Mouse (Mus musculus): ENCODE data around the gene Slc39a5. TPM values are rescaled to one million over a fixed set of nuclear protein-coding genes. Genes with fewer than 3 reads are reported as not detected.

Gene Slc39a5
- total RNA-seq, 2 experiments from 2014 or later: not detected

DNA sequence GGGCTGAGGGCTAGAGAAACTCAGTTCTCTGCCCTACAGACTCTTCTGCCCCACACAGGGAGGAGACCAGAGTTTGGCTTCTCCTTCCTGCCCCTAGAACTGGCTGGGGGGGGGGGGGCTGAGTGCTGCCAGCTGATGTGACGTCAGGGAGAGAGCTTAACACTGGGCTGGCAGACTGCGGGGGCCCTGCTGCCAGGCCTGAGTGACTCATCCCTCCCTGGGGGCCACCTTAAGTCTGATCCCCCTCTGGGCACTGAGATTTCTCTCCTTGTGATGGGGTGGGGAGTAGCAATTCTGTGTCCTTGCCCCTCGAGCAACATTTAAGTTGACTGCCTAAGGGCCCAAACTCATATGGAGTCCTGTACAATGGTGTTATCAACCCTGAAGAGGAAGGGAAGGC is 22.6 kb downstream of the Slc39a5 start:
- ATAC-seq (replicated peaks; ENCODE audit: low FRiP score, low TSS enrichment, poor library complexity, severe bottlenecking): no peak

DNA sequence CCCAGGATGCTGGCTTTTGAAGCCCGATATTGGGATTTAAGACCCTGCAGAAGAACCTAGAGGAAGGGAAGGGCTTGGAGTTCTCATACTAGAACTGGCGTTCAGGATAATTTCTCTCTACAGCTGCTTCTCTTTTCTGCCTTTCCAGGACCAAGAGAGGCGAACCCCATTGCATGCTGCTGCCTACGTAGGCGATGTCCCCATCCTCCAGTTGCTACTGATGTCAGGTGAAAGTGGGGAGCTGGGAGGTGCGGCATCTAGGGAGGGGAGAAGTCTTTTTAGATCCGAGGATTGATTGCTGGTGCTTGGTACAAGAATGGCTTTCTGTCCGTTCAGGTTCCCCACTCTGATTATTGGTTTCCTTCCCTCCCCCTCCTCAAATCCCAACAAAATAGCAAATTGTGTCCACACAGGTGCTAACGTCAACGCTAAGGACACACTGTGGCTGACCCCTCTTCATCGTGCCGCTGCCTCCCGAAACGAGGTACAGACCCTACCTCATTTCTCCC is 23.0 kb downstream of the Slc39a5 start:
- ATAC-seq (replicated peaks; ENCODE audit: low FRiP score, low TSS enrichment, poor library complexity, severe bottlenecking): no peak

DNA sequence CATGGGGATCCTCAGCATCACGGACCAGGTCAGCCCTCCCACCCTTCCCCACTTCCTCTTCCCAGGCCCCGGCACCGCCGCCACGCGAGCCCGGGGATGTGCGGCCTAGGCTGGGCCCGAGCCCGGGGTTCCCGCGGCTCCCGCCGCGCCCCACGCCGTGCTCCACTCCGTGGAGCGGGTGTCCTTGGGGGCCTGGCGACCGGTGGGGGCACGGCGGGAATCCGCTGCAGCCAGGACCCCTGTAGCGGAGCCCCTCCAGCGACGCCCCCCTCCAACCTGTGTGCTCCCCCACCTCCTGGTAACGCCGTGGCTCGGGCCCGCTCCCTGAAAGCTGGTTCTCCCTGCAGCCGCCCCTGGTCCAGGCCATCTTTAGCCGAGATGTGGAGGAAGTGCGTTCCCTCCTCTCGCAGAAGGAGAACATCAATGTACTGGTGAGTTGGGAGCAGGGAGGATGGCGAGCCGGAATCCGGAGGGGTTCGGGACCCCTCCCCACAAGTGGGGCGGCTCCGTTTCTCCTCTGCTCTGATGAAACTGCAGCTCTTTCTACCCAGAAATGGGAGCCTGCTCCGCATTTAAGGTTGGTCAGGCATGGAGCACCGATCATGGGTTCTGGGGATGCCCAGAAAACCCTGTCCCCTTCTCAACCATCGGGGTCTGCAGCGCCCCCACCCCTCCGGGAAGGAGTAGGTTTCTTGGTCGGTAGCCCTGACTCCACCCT is 23.6 kb downstream of the Slc39a5 start:
- no peak; the same call in 1 of the 2 replicates for ATAC-seq (replicated peaks; ENCODE audit: low FRiP score, low TSS enrichment, poor library complexity, severe bottlenecking)

DNA sequence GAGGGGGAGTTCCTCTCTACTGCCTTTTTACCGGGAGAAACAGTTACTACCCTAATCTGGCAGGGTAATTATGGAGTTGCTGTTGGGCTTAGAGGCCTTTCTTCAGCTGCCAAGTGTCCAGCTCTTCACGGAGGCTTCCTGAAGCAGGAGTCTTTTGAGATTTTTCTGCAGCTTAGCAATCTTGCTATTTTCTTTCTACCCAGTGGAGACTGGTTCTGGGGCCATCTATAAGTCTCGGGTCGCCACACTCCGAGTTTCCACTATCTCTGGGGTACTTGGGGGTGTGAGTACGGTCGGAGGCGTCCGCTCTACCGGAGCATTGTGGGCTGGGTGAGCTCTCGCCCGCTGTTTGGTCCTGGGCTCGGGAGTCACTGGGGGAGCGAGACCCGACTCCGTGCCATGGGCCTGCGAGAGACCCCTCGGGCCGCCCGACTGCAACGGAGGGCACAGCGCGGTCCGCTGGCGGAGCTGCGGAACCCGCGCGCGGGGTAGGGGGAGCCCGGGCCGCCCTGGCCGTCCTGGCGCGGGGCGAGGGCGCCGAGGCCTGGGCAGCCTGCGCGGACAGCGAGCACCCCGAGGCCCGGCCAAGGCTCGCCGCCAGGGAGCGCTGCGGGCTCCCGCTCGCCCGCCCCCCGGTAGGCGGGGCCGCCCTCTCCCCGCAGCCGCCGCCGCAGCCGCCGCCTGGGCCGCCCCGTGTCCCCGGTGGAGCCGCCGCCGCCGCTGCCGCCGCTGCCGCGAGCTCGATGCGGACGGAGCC is 24.4 kb downstream of the Slc39a5 start, which contains the start of gene Ankrd52:
TSS of gene Ankrd52 (plus strand) at position 661 of the 757 bp plus-strand sequence.
- peak; percentile 43 for ATAC-seq (replicated peaks; ENCODE audit: low FRiP score, low TSS enrichment, poor library complexity, severe bottlenecking)

DNA sequence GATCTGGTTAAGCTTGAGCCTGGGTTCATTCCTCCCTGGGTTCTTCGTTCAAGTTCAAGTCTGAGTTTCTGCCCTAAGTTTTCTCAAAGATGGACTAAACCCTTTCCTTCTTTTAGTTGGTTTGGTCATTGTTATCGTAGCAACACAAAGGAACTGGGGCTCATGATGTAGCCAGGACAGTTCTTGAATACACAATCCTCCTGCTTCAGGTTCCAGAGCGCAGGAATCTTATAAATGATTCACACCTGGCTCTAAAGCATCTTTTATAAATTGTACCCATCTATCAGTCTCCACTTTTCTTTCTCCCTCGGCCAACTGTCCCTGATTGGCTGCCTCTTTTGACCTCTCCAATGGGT is 25.0 kb downstream of the Slc39a5 start:
- ATAC-seq (replicated peaks; ENCODE audit: low FRiP score, low TSS enrichment, poor library complexity, severe bottlenecking): no peak

DNA sequence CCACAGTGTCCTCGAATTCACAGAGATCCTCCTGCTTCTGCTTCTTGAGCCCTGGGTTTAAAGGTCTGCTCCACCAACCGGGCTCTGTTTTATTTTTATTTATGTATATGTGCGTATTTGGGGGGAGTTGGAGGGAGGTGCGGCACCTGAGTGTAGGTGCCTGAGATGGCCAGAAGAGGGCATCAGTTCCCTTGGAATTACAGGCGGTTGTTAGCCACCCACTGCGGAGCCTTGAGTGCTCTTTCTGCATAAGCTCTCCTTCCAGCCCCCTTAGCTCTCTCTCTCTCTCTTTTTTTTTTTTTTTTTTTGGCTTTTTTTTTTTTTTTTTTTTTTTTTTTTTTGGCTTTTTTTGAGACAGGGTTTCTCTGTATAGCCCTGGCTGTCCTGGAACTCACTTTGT is 26.6 kb downstream of the Slc39a5 start:
- no peak for ATAC-seq (replicated peaks; ENCODE audit: low FRiP score, low TSS enrichment, poor library complexity, severe bottlenecking)

DNA sequence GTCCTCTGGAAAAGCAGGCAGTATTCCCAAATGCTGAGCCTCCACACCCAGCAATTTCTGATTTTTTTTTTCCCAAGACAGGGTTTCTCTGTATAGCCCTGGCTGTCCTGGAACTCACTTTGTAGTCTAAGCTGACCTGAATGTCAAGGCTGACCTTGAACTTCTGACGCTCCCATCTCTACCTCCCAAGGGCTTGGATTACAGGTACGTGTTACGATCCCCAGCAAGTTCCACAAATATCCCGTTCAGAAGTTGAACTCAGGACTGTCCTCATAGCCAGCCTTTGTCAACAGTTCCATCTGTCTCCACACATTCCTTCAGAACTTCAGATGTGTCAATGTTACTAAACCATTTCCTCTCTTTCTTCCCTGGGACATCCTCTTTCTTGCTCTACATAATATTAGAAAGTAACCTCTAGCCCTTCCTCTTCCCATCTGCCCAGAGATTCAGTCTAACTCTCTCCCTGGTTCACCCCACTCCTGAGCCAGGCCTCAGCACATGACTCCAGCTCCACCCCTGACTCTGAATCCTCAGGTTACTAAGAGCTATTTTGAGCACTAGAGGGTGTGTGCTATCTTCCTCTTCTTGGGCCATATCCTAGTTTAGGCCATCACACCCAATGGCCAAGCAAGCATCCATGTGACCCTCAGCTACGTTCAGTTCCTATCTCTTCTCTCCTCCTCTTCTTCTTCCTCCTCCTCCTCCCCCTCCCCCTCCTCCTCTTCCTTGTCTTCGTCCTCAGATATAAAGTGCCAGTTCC is 27.9 kb downstream of the Slc39a5 start:
- 0 out of 2 replicates have a peak, but pooled peaks have one; percentile 12 for ATAC-seq (replicated peaks; ENCODE audit: low FRiP score, low TSS enrichment, poor library complexity, severe bottlenecking)

DNA sequence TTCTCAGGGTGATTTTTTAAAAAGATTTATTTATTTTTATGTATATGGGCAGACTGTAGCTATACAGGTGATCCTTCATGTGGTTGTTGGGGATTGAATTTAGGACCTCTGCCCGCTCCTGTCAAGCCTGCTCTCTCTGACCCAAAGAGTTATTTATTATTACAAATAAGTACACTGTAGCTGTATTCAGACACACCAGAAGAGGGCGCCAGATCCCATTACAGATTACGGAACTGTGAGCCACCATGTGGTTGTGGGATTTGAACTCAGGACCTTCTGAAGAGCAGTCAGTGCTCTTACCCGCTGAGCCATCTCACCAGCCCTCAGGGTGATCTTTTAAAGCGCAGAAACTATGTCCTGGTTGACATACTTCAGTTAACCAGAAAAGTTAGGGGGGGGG is 28.9 kb downstream of the Slc39a5 start:
- no peak for ATAC-seq (replicated peaks; ENCODE audit: low FRiP score, low TSS enrichment, poor library complexity, severe bottlenecking)

DNA sequence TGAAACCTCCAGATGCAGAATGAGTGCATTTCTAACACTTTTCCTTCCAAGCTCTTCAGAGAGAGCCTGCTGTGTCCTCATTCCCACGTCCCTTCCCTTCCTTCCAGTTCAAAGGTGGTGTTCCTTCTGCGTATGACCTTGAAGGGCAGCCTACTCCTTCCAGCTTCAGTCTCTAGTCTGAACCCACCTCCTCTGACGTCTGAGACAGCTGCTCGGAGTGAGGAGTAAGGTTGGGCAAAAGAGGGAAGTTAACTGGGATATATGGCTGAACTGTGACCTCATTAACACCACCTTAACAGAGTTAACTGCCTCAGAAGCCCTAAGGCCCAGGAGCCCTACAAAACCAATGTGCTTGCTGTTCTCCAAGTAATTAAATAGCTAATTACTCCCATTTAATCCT is 30.4 kb downstream of the Slc39a5 start:
- no peak for ATAC-seq (replicated peaks; ENCODE audit: low FRiP score, low TSS enrichment, poor library complexity, severe bottlenecking)

DNA sequence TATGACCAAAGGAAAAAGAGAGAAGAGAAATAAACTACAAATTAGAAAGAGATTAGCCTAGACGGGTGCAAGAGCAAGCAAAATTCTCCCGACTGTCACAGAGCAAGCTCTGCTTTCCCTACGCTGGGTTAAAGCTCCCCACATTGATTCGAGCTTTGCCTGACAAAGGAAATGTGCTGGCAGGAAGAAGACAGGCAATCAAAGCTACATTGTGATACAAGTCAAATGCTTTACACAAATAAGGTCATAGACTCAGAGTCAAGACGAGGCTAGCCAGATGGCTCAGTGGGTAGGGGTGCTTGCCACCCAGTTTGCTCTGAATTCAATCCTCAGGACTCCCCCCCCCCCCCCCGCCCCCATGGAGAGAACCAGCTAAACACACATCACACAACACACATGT is 31.0 kb downstream of the Slc39a5 start:
- no peak for ATAC-seq (replicated peaks; ENCODE audit: low FRiP score, low TSS enrichment, poor library complexity, severe bottlenecking)

DNA sequence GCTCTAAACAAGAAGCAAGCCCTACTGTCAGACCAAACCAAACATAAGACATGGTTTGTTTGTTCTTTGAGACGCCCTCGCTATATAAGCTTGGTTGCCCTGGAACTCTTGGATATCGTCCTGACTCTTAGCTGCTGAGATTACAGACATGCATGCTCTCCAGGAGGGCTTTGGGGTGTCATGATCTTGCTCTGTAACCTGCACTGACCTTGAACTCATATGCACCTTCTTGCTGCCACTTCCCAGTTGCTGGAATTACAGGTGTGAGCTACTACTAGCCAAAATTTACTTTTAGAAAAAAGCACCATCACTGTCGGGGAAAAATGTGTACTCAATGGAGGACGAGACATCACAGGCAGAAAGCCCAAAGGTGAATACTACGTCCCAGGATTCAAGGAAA is 31.4 kb downstream of the Slc39a5 start:
- ATAC-seq (replicated peaks; ENCODE audit: low FRiP score, low TSS enrichment, poor library complexity, severe bottlenecking): no peak

DNA sequence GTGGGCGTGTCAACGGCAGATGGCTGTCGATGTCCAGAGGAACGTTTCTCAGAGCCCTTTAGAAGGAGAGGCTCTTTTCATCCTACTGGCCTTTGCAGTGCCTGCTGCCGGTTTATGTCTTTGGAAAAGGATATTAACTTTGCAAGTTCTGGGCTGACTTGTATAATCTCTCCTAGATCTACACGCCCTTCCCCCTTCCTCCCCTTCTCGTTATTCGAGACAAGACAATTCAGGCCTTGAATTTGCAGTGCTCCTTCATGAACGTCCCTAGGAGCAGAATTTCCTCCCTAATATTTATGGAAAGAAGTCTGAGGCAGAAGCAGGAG is 31.8 kb downstream of the Slc39a5 start:
- ATAC-seq (replicated peaks; ENCODE audit: low FRiP score, low TSS enrichment, poor library complexity, severe bottlenecking): no peak

DNA sequence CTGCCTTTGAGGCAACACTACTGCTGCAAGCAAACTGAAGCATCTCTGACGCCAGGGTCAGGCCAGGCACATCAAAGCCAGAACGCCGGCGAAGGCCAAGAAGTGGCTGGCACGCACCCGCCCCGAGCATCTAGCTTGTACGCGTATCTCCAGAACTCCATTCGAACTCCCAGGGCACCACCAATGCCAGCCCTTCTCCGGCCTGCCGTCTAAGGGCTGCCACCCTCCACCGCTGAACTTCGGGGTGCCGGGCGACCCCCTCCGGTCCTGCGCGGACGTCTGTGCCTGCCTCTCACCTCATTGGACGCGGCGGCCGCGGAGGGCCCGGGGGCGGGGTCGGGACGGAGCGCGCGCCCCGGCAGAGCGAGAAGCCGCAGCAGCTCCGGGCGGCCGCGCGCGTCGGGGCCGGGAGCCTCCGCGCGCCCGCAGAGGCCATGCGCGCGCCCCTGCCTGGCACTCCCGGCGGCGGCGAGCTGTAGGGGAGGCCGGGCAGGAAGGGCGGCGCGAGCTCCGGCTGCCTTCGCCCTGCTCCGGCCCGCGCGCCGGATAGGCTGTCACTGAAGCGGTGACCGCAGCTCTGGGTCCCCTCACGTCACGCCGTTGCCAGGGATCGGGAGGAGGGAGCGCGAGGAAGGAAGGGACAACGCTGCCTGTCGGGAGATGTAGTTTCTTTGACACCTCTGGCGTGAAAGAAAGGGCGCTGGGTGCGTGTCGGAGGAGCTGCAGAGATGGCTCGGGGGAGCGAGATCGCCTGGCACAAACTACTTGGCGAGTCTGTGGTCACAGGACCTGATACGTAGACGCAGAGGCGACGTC is 32.4 kb downstream of the Slc39a5 start, which contains the start of gene Coq10a:
TSS of gene Coq10a (minus strand) at position 596 of the 816 bp plus-strand sequence.
- peak; percentile 85 for ATAC-seq (replicated peaks; ENCODE audit: low FRiP score, low TSS enrichment, poor library complexity, severe bottlenecking)

DNA sequence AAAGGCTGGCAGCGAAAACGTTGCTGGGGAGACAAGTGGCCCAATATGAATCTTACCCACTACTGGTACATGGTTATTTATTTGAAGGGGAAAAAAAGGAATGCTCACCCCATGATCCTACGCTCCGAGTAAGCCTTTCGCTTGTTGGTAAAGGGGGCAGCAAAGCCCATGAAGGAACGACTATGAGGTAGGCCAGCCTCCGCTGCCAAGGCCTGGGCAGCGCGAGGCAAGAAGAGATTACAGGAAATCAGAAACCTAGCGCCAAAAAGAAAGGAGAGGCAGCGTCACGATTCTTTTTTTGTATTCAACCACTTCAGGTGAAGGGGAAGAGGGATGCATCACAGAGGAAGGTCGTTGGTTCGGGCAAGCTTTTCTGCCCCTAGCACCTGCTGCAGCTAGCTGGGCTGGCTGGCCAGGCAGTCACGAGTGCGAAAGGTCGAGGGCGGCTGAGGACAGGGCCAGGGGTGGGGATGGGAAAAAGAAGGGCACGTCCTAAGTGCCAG is 33.1 kb downstream of the Slc39a5 start:
- ATAC-seq (replicated peaks; ENCODE audit: low FRiP score, low TSS enrichment, poor library complexity, severe bottlenecking): peak; percentile 11; the same call in 1 of the 2 replicates

DNA sequence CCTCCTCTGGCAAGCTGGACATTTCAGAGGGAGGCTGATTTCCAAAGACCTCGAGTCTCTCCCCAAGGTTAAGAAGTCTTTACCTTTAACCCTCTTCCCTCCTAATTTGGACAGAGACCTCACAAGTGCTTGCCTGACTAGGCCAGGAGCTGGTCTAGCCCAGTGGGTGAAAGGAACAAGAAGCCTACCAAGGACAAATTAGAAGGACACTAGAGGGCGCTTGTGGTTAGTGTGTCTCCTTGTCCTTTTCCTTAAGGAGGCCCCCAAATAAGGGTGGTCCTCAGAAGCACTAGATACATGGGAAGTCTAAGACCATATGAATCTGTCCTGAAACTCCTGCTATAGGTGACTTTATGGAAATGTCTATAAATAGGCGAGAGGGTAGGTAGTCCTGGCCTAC is 38.5 kb downstream of the Slc39a5 start:
- ATAC-seq (replicated peaks; ENCODE audit: low FRiP score, low TSS enrichment, poor library complexity, severe bottlenecking): no peak

DNA sequence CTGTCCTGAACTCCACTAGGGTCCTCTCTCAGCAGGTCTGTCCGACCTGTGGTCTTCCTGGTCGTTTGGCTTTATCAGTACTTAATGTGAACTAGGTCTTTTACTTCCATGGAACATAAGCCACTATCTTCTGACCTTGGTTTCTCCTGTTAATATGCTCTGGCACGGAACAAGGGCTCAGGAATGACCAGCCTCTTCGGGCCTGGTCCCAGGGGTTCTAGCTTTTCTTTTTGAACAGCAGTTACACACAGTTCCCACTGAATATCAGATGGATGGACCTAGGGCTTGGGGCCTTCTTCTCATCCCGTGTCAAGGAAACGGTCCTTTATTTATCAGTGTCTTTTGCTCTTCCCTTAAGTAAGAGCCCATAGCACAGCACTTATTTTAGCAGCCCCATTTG is 39.2 kb downstream of the Slc39a5 start:
- no peak for ATAC-seq (replicated peaks; ENCODE audit: low FRiP score, low TSS enrichment, poor library complexity, severe bottlenecking)

DNA sequence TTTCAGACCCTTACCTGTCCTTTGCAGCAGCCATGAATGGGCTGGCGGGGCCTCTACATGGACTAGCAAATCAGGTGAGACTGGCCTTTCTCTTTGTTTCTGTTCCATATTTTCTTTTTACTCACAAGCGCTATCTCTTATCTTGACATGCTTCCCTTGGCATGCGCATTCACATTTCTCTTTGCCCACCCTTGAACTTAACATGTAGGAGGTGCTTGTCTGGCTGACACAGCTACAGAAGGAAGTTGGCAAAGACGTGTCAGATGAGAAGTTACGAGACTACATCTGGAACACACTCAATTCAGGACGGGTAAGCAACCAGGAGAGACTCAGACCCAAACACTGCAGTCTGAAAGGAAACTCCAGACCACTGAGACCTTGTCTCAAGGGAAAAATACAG is 41.8 kb downstream of the Slc39a5 start:
- ATAC-seq (replicated peaks; ENCODE audit: low FRiP score, low TSS enrichment, poor library complexity, severe bottlenecking): no peak

DNA sequence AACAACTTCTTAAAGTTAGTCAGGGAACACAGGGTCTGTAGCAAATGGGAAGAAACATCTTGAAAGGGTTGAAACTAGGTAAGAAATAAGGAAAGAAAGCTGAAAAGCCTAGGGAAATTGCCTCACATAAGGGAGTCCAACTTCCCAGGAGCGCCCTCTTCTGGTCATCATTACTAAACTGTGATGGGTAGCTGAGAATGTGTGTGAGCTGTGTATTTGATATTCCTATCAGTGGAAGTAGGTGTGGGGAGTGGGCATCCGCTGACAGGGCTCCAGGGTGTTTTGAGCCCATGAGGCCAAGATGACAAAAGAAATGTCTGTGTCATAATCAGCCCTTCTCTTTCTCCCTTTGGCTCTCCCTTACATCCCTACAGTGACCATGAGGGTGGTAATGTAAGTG is 42.2 kb downstream of the Slc39a5 start:
- ATAC-seq (replicated peaks; ENCODE audit: low FRiP score, low TSS enrichment, poor library complexity, severe bottlenecking): peak; percentile 48

DNA sequence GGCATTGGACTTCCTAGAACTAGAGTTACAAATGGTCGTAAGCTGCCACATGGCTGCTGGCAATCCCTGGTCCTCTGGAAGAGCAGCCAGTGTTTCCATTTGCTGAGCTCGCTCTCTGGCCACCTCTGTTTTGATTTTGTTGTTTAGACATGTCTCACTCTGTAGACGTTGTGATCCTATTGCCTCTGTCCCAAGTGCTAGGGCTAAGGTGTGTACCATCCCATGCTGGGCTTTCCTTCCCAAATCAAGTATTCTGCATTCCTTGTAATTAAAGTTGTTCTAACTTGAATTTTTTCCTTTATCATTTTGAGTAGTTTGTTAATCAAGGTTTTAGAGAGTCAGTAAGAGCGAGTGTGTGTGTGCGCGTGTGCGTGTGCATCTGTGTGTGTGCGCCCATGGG is 53.5 kb downstream of the Slc39a5 start:
- no peak for ATAC-seq (replicated peaks; ENCODE audit: low FRiP score, low TSS enrichment, poor library complexity, severe bottlenecking)

All from megakaryocyte-erythroid progenitor cell, adult 5-6 weeks (primary cell).